Mouse (Mus musculus) MEL (cell line): ENCODE measurements around the gene Tedc1. TPM values are rescaled to one million over a fixed set of nuclear protein-coding genes. Genes with fewer than 3 reads are reported as not detected.
A peak's percentile ranks its signal among the peaks of the same experiment; 100 is the strongest.

Experiments used
- DNase-seq: peaks from one replicate; pipeline ENCODE4 v3.0.0; 2011; ENCODE audit warnings: low read depth, low spot score
- H3K27ac ChIP-seq: 2 replicates; pipeline ENCODE4 v1.5.1; 2012; ENCODE audit warnings: low read depth, mild to moderate bottlenecking, control low read depth, low read length, moderate library complexity; ENCODE audit not compliant: control insufficient read depth
- H3K27me3 ChIP-seq, 2 experiments: fragments of 150-350 bp in 1 of 2; sonication (generic) in 1 of 2; 2 replicates each; pipeline ENCODE4 v1.6.1; 2012; ENCODE audit warnings: low read length in 2 of 2, mild to moderate bottlenecking in 2 of 2, improper control_type of control experiment in 1 of 2, moderate library complexity in 1 of 2; ENCODE audit not compliant: insufficient read depth in 2 of 2, control insufficient read depth in 1 of 2
- H3K36me3 ChIP-seq, 2 experiments: 2 replicates each; pipeline ENCODE4 v1.6.1; 2012 to 2014; ENCODE audit warnings: low read length in 2 of 2, improper control_type of control experiment in 1 of 2, inconsistent platforms in 1 of 2, mild to moderate bottlenecking in 1 of 2; ENCODE audit not compliant: insufficient read depth in 2 of 2, control insufficient read depth in 1 of 2
- H3K4me1 ChIP-seq, 2 experiments: fragments of 150-350 bp in 1 of 2; sonication (generic) in 1 of 2; 2 replicates each; pipeline ENCODE4 v1.6.1; 2012; ENCODE audit warnings: low read length in 2 of 2, improper control_type of control experiment in 1 of 2, mild to moderate bottlenecking in 1 of 2; ENCODE audit not compliant: insufficient read depth in 2 of 2, control insufficient read depth in 1 of 2
- H3K4me3 ChIP-seq, 2 experiments: fragments of 150-350 bp in 1 of 2; sonication (generic) in 1 of 2; 2 replicates each; pipeline ENCODE4 v1.5.1; 2012; ENCODE audit warnings: low read depth in 2 of 2, low read length in 2 of 2, mild to moderate bottlenecking in 2 of 2, moderate library complexity in 2 of 2, control low read depth in 1 of 2, improper control_type of control experiment in 1 of 2; ENCODE audit not compliant: control insufficient read depth in 1 of 2, insufficient read depth in 1 of 2
- H3K79me2 ChIP-seq: 2 replicates; pipeline ENCODE4 v1.6.1; 2012; ENCODE audit warnings: mild to moderate bottlenecking, low read length, moderate library complexity; ENCODE audit not compliant: control insufficient read depth, poor library complexity, insufficient read depth
- H3K9ac ChIP-seq: 2 replicates; pipeline ENCODE4 v1.6.1; 2012; ENCODE audit warnings: low read depth, mild to moderate bottlenecking, control low read depth, low read length, moderate library complexity; ENCODE audit not compliant: control insufficient read depth, poor library complexity, severe bottlenecking
- H3K9me3 ChIP-seq: fragments of 150-350 bp; sonication (generic); replicated peaks from 2 replicates; pipeline ENCODE4 v1.6.1; 2012; ENCODE audit warnings: mild to moderate bottlenecking, low read length, improper control_type of control experiment, moderate library complexity; ENCODE audit not compliant: insufficient read depth
- CHD1 ChIP-seq: IDR thresholded peaks from 2 replicates; pipeline ENCODE4 v1.6.1; 2012; ENCODE audit warnings: low read depth, mild to moderate bottlenecking, inconsistent platforms, low read length, improper control_type of control experiment
- CHD2 ChIP-seq: IDR thresholded peaks from 2 replicates; pipeline ENCODE4 v1.6.1; 2011; ENCODE audit warnings: low read length, improper control_type of control experiment
- CTCF ChIP-seq, 3 experiments: IDR thresholded peaks in 2 of 3; conservative IDR thresholded peaks in 1 of 3; 2 replicates each; pipeline ENCODE4 v1.5.1; 2011 to 2012; ENCODE audit warnings: low read length in 3 of 3, low read depth in 2 of 3, mild to moderate bottlenecking in 2 of 3, improper control_type of control experiment in 1 of 3, inconsistent platforms in 1 of 3, mixed read lengths in 1 of 3, moderate library complexity in 1 of 3; ENCODE audit not compliant: control insufficient read depth in 1 of 3, insufficient read depth in 1 of 3, poor library complexity in 1 of 3, severe bottlenecking in 1 of 3
- EP300 ChIP-seq, 2 experiments: IDR thresholded peaks; 2 replicates each; pipeline ENCODE4 v1.6.1; 2011; ENCODE audit warnings: improper control_type of control experiment in 2 of 2, low read length in 2 of 2, low read depth in 1 of 2, mild to moderate bottlenecking in 1 of 2
- ETS1 ChIP-seq: IDR thresholded peaks from 2 replicates; pipeline ENCODE4 v1.6.1; 2012; ENCODE audit warnings: low read depth, mild to moderate bottlenecking, inconsistent platforms, low read length, improper control_type of control experiment, moderate library complexity
- GABPA ChIP-seq: IDR thresholded peaks from 2 replicates; pipeline ENCODE4 v1.6.1; 2012; ENCODE audit warnings: low read depth, mild to moderate bottlenecking, inconsistent platforms, low read length, improper control_type of control experiment, moderate library complexity
- GATA1 ChIP-seq: IDR thresholded peaks from 2 replicates; pipeline ENCODE4 v1.6.1; 2011; ENCODE audit warnings: low read depth, low read length, improper control_type of control experiment
- HCFC1 ChIP-seq: IDR thresholded peaks from 2 replicates; pipeline ENCODE4 v1.6.1; 2012; ENCODE audit warnings: low read depth, mild to moderate bottlenecking, inconsistent platforms, low read length, improper control_type of control experiment, moderate library complexity
- JUND ChIP-seq: IDR thresholded peaks from 2 replicates; pipeline ENCODE4 v1.6.1; 2011; ENCODE audit warnings: low read depth, mild to moderate bottlenecking, improper control_type of control experiment, low read length
- KAT2A ChIP-seq: conservative IDR thresholded peaks from 2 replicates; pipeline ENCODE4 v1.6.1; 2012; ENCODE audit warnings: low read depth, low read length, improper control_type of control experiment, inconsistent platforms
- MAFK ChIP-seq: IDR thresholded peaks from 2 replicates; pipeline ENCODE4 v1.6.1; 2011; ENCODE audit warnings: low read depth, mild to moderate bottlenecking, low read length, improper control_type of control experiment, borderline replicate concordance
- MAX ChIP-seq: IDR thresholded peaks from 2 replicates; pipeline ENCODE4 v1.6.1; 2011; ENCODE audit warnings: low read length, improper control_type of control experiment
- MAZ ChIP-seq: IDR thresholded peaks from 2 replicates; pipeline ENCODE4 v1.6.1; 2012; ENCODE audit warnings: low read depth, mild to moderate bottlenecking, inconsistent platforms, low read length, improper control_type of control experiment
- MEF2A ChIP-seq: IDR thresholded peaks from 2 replicates; pipeline ENCODE4 v1.6.1; 2014; ENCODE audit warnings: low read depth, mild to moderate bottlenecking, inconsistent platforms, low read length, improper control_type of control experiment; ENCODE audit not compliant: poor library complexity, insufficient replicate concordance, severe bottlenecking; ENCODE audit errors: extremely low read depth
- MXI1 ChIP-seq: IDR thresholded peaks from 2 replicates; pipeline ENCODE4 v1.6.1; 2011; ENCODE audit warnings: mild to moderate bottlenecking, low read depth, low read length, improper control_type of control experiment
- MYB ChIP-seq: IDR thresholded peaks from 2 replicates; pipeline ENCODE4 v1.6.1; 2011; ENCODE audit warnings: mild to moderate bottlenecking, low read depth, low read length, improper control_type of control experiment
- MYC ChIP-seq: IDR thresholded peaks from 2 replicates; pipeline ENCODE4 v1.6.1; 2011; ENCODE audit warnings: low read depth, mild to moderate bottlenecking, low read length, improper control_type of control experiment, moderate library complexity
- NELFE ChIP-seq: IDR thresholded peaks from 2 replicates; pipeline ENCODE4 v1.6.1; 2011; ENCODE audit warnings: low read depth, low read length, improper control_type of control experiment
- NRF1 ChIP-seq: IDR thresholded peaks from 2 replicates; pipeline ENCODE4 v1.6.1; 2014; ENCODE audit warnings: low read depth, mild to moderate bottlenecking, inconsistent platforms, low read length, improper control_type of control experiment, moderate library complexity; ENCODE audit not compliant: poor library complexity, insufficient read depth, severe bottlenecking
- POLR2A ChIP-seq, 2 experiments: IDR thresholded peaks; 2 replicates each; pipeline ENCODE4 v1.6.1; 2011 to 2012; ENCODE audit warnings: low read length in 2 of 2, mild to moderate bottlenecking in 2 of 2, control low read depth in 1 of 2, improper control_type of control experiment in 1 of 2, low read depth in 1 of 2, moderate library complexity in 1 of 2; ENCODE audit not compliant: control insufficient read depth in 1 of 2, insufficient read depth in 1 of 2, poor library complexity in 1 of 2
- POLR2AphosphoS2 ChIP-seq: IDR thresholded peaks from 2 replicates; pipeline ENCODE4 v1.6.1; 2011; ENCODE audit warnings: low read length, improper control_type of control experiment
- POLR2AphosphoS5 ChIP-seq: IDR thresholded peaks from 2 replicates; pipeline ENCODE4 v1.6.1; 2012; ENCODE audit warnings: low read depth, borderline replicate concordance, mild to moderate bottlenecking, inconsistent platforms, low read length, moderate library complexity, mixed read lengths
- RAD21 ChIP-seq: IDR thresholded peaks from 2 replicates; pipeline ENCODE4 v1.6.1; 2011; ENCODE audit warnings: mild to moderate bottlenecking, low read depth, low read length, improper control_type of control experiment
- RCOR1 ChIP-seq: IDR thresholded peaks from 2 replicates; pipeline ENCODE4 v1.6.1; 2012; ENCODE audit warnings: low read depth, mild to moderate bottlenecking, inconsistent platforms, low read length, improper control_type of control experiment
- SIN3A ChIP-seq: IDR thresholded peaks from 2 replicates; pipeline ENCODE4 v1.6.1; 2012; ENCODE audit warnings: low read length, improper control_type of control experiment, inconsistent platforms
- SMC3 ChIP-seq: IDR thresholded peaks from 2 replicates; pipeline ENCODE4 v1.6.1; 2011; ENCODE audit warnings: low read depth, low read length, improper control_type of control experiment
- TAL1 ChIP-seq: IDR thresholded peaks from 2 replicates; pipeline ENCODE4 v1.6.1; 2012; ENCODE audit warnings: mild to moderate bottlenecking, inconsistent platforms, low read length, moderate library complexity, mixed read lengths
- TBP ChIP-seq: IDR thresholded peaks from 2 replicates; pipeline ENCODE4 v1.8.0; 2011; ENCODE audit warnings: low read depth, low read length, improper control_type of control experiment
- TCF12 ChIP-seq: IDR thresholded peaks from 2 replicates; pipeline ENCODE4 v1.6.1; 2014; ENCODE audit warnings: low read depth, mild to moderate bottlenecking, inconsistent platforms, low read length, improper control_type of control experiment, moderate library complexity
- UBTF ChIP-seq: IDR thresholded peaks from 2 replicates; pipeline ENCODE4 v1.6.1; 2012; ENCODE audit warnings: low read depth, mild to moderate bottlenecking, inconsistent platforms, low read length, improper control_type of control experiment, moderate library complexity, borderline replicate concordance; ENCODE audit not compliant: insufficient read depth
- USF1 ChIP-seq: IDR thresholded peaks from 2 replicates; pipeline ENCODE4 v1.6.1; 2014; ENCODE audit warnings: low read depth, mild to moderate bottlenecking, inconsistent platforms, low read length, improper control_type of control experiment, moderate library complexity
- USF2 ChIP-seq, 2 experiments: IDR thresholded peaks; 2 replicates each; pipeline ENCODE4 v1.6.1; 2011 to 2012; ENCODE audit warnings: improper control_type of control experiment in 2 of 2, low read length in 2 of 2, borderline replicate concordance in 1 of 2, inconsistent platforms in 1 of 2, low read depth in 1 of 2, mild to moderate bottlenecking in 1 of 2; ENCODE audit not compliant: insufficient read depth in 1 of 2
- ZC3H11A ChIP-seq: IDR thresholded peaks from 2 replicates; pipeline ENCODE4 v1.6.1; 2012; ENCODE audit warnings: low read depth, mild to moderate bottlenecking, inconsistent platforms, low read length, improper control_type of control experiment
- ZKSCAN1 ChIP-seq: IDR thresholded peaks from 2 replicates; pipeline ENCODE4 v1.6.1; 2012; ENCODE audit warnings: low read depth, mild to moderate bottlenecking, inconsistent platforms, low read length, improper control_type of control experiment, moderate library complexity
- ZMIZ1 ChIP-seq: IDR thresholded peaks from 2 replicates; pipeline ENCODE4 v1.6.1; 2012; ENCODE audit warnings: low read depth, mild to moderate bottlenecking, inconsistent platforms, low read length, improper control_type of control experiment, moderate library complexity
- ZNF384 ChIP-seq: IDR thresholded peaks from 2 replicates; pipeline ENCODE4 v1.6.1; 2012; ENCODE audit warnings: low read depth, mild to moderate bottlenecking, inconsistent platforms, low read length, improper control_type of control experiment
- polyA plus RNA-seq, 2 experiments: library from polyadenylated mRNA; stranded (reverse) in 1 of 2; unstranded in 1 of 2; fragments of >175 nt in 1 of 2; fragments of >200 nt in 1 of 2; gene quantifications; 2 replicates each; pipeline versions ENCODE4 v1.2.1 to v1.2.4; 2012; ENCODE audit warnings: low replicate concordance in 2 of 2, low read depth in 1 of 2; ENCODE audit not compliant: insufficient read length in 2 of 2, insufficient read depth in 1 of 2, missing spikeins in 1 of 2
- total RNA-seq: library from RNA; depleted of rRNA; stranded (reverse); fragments of 300-350 nt; gene quantifications from 2 replicates; pipeline ENCODE4 v1.2.3, GENCODE M21; 2012

Gene Tedc1
- total and polyA plus RNA-seq, 3 experiments: 50.7 to 74.7 TPM; not detected in 1

- Histone ChIP-seq H3K79me2 (peaks cover 17% of the 10 kb centered on the region), H3K27me3 (no peaks in the 10 kb centered on the region), H3K4me1 (peaks cover 22 to 40% of the 10 kb centered on the region in 2 experiments), H3K9me3 (no peaks in the 10 kb centered on the region), H3K9ac (peak overlapping the region; percentile 33), H3K27ac (peak overlapping the region; percentile 71), H3K4me3 (peak overlapping the region in 1 of 2 experiments; percentile 48; a peak in 2 of 4 replicates), H3K36me3 (peaks cover 8 to 26% of the 10 kb centered on the region in 2 experiments)
- peak; percentile 84 for DNase-seq
- 0 out of 2 replicates have a peak, but pooled peaks have one; percentile 11 for TF ChIP-seq ZNF384
- no peak for TF ChIP-seq ZKSCAN1
- 0 out of 2 replicates have a peak, but pooled peaks have one; percentile 38 for TF ChIP-seq KAT2A
- TF ChIP-seq TAL1: peak; percentile 84
- TF ChIP-seq MAFK: 0 out of 2 replicates have a peak, but pooled peaks have one; percentile 21
- peak; percentile 77; the same call in 1 of the 2 replicates for TF ChIP-seq ZMIZ1
- TF ChIP-seq TBP: peak; percentile 92
- TF ChIP-seq ETS1: peak; percentile 60; the same call in 1 of the 2 replicates
- no peak for TF ChIP-seq SMC3
- TF ChIP-seq NRF1: no peak
- no peak for TF ChIP-seq JUND
- peak; percentile 60; the same call in 1 of the 2 replicates for TF ChIP-seq GATA1
- no peak for TF ChIP-seq MXI1
- peak; percentile 53; the same call in 1 of the 2 replicates for TF ChIP-seq RCOR1
- peak; percentile 57 for TF ChIP-seq NELFE
- TF ChIP-seq EP300 (IDR thresholded peaks at IDR 0.05; ENCODE audit: low read depth in 1 of 2, low read length in 2 of 2): peak; percentile 71 to 75
- no peak for TF ChIP-seq CHD1
- no peak; the same call in 1 of the 2 replicates for TF ChIP-seq ZC3H11A
- TF ChIP-seq POLR2AphosphoS2: no peak; the same call in 1 of the 2 replicates
- TF ChIP-seq SIN3A: peak; percentile 63; the same call in 1 of the 2 replicates
- TF ChIP-seq TCF12: peak; percentile 75
- TF ChIP-seq USF2 (IDR thresholded peaks at IDR 0.05; ENCODE audit: borderline replicate concordance in 1 of 2, insufficient read depth in 1 of 2, low read depth in 1 of 2, low read length in 2 of 2): no peak
- TF ChIP-seq CHD2: no peak
- no peak for TF ChIP-seq CTCF (IDR thresholded peaks at IDR 0.05 in 2 of 3, conservative IDR thresholded peaks at IDR 0.05 in 1 of 3; ENCODE audit: control insufficient read depth in 1 of 3, insufficient read depth in 1 of 3, low read depth in 2 of 3, low read length in 3 of 3, poor library complexity in 1 of 3, severe bottlenecking in 1 of 3)
- no peak for TF ChIP-seq UBTF
- TF ChIP-seq GABPA: no peak
- TF ChIP-seq USF1: no peak
- TF ChIP-seq MAX: 0 out of 2 replicates have a peak, but pooled peaks have one; percentile 51
- no peak for TF ChIP-seq RAD21
- TF ChIP-seq MEF2A: no peak
- no peak for TF ChIP-seq MYB
- peak in 1 of 2 experiments; percentile 64; a peak in 2 of 4 replicates for TF ChIP-seq POLR2A (IDR thresholded peaks at IDR 0.05; ENCODE audit: control insufficient read depth in 1 of 2, insufficient read depth in 1 of 2, low read depth in 1 of 2, low read length in 2 of 2, poor library complexity in 1 of 2)
- 0 out of 2 replicates have a peak, but pooled peaks have one; percentile 48 for TF ChIP-seq MAZ
- peak; percentile 70; the same call in 1 of the 2 replicates for TF ChIP-seq MYC
- no peak for TF ChIP-seq POLR2AphosphoS5
- peak; percentile 70 for TF ChIP-seq HCFC1
These were observed 56.2 kb downstream of the Tedc1 start for GRCm38 (mm10) chr12:113212326-113212924.
